Mouse (Mus musculus) naive thymus-derived CD4-positive, alpha-beta T cell, adult 2 months (primary cell): ENCODE data around the gene H2al1n.
"Not testable (repeated sequence)": the region's sequence is repeated elsewhere in the genome, so short reads cannot be mapped to it uniquely, and the experiment has no call there.

Experiments
- DNase-seq: peaks from one replicate; pipeline ENCODE4 v3.0.0-alpha.2; 2011; ENCODE audit warnings: low read depth

H2al1n gene

DNA sequence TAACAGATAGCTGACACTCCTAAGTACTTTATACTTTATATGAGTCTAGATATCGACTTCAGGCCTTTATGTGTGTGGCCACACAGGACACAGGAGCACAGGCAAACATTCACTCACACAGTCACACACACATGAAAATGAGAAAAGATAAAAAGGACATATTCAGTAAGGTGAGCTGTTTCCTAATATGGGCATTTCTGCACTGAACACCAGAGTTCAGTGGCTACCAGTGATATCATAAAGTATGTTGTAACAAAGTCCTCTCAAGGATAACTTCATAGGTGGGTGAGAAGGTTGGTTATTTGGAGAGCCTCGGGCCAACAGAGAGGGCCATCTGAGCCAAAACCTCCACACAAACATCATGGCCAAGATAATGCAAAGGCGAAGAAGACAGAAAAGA, at the start of gene H2al1n:
Gene H2al1n, plus strand, starts transcription at position 301 of the 400 bp plus-strand sequence.
- DNase-seq, result not testable (repeated sequence)

DNA sequence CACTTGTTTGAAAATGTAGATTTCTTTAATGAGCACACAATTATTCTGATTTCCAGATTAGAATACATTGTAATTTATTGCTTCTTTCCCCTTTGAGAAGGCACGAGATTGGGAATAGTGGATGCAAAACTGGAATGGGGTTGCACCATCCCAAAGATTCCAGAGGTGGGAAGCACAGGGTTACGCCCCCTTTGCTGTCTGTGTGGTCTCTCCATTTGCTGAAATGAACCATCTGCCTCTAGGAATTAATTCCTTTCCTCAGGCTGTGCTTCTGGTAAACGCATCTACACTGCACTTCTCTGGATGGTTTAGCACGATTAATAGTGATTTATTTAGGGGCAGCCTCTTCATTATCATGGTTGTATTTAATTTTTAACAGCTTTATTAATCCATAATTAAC, 11.7 kb upstream of the H2al1n start:
- no peak for DNase-seq

DNA sequence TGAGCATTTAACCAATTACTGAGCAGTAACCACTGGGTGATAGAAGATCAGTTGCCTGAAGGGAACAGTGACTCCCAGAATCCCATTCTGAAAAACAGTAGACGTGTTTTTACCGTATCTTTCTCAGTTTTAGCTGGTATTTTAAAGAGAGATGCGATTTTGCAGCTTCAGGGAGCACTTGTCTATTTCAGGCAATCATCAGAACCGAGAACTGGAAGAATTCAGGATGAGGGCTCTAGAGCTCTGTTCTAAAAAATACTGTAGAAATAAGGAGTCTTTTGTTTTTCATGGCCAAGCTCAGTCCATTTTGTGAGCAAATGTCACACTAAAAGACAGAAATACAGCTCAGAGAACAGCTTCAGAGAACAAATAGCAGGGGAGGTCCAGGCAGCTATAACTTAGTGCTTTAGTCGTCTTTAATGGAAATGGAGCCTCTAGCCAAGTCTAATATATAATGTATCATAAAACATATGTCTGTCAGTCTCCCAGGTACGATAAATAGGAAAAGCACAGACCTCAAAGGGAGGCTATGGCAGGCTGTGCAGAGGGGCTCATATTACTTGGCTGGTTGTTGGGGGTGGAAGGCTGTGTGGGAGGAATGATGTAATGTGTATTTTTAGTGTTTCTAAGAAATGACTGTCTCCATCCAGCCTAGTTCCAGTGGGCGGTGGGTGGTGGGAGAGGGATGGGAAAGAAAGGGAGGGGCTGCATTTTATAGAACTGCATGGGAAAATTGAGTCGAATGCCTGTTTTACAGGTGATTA, 4.7 kb upstream of the H2al1n start:
- no peak for DNase-seq

DNA sequence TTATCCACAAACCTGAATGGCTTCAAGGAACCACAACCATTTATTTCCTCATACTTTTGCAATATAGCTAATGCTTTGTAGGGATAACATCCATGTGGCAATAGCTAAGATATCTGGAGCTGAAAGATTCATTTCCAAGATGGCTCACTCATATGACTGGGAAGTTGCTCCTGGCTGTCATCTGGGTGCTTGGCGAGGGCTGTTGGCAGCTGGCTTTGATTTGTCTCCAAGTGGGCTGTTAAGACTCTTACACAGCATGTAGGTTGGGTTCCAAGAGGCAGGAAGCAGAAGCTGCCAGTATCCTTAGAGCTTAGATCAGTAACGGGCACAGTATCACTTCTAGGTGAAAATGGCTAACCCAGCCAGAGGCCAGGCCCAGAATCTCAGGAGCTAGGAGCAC, 18.3 kb downstream of the H2al1n start:
- DNase-seq, result no peak

DNA sequence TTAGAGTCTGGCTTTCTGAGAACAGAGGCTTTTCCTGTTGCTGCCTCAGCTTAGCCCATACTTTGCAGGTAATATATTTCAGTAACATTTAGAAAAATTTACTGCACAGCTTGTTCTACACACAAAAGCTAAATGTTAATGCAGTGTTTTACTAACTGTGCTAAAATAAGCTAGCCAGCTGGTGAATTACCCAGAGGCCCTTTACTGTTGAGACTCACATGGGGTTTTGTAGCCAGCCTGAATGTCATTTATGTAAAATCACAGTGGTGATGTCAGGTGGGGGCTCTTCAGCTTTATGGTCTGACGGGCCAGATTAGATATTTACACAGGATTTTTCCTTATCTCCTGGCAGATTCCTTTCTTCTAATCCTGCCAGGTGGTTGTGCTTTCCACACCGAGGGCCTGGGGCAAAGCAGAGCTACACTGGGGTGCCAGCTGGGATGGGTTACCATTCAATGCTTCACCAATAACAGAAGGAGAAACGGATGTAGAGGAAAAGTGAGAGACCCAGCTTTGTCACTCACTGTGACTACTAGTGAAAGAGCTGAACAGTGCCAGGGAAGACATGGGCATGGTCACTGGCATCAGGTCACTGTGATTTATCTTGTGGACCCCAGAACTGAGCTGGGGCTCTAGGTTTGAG, 48.8 kb downstream of the H2al1n start:
- no peak for DNase-seq
